Mouse (Mus musculus) olfactory bulb, adult 2 months (tissue): Measurements from ENCODE around the gene Hsf5.

Experiments
- CTCF ChIP-seq: fragments of 200-500 bp; IDR thresholded peaks from 2 replicates; pipeline ENCODE4 v1.5.1; 2012; ENCODE audit warnings: low read depth, mild to moderate bottlenecking, low read length, moderate library complexity; ENCODE audit not compliant: insufficient read depth
- POLR2A ChIP-seq: fragments of 200-500 bp; IDR thresholded peaks from 2 replicates; pipeline ENCODE4 v1.6.1; 2012; ENCODE audit warnings: mild to moderate bottlenecking, low read depth, low read length, moderate library complexity; ENCODE audit not compliant: insufficient read depth

- TF ChIP-seq POLR2A (no peak), CTCF (no peak)
Measured at GRCm38 (mm10) chr11:87584711-87585505, 32.1 kb upstream of the Hsf5 start.
